Mouse (Mus musculus) heart, postnatal 0 days (tissue): ENCODE measurements around the gene H2-D1.

ENCODE experiments used
- CTCF ChIP-seq: IDR thresholded peaks from 2 replicates; pipeline ENCODE4 v1.5.1; 2016; ENCODE audit warnings: antibody characterized with exemption, control low read depth, low read depth
- EP300 ChIP-seq: IDR thresholded peaks from 2 replicates; pipeline ENCODE4 v1.6.1; 2016; ENCODE audit warnings: antibody characterized with exemption, low read depth

GRCm38 (mm10) chr17:35226561-35227046 is 35.9 kb upstream of the H2-D1 start:
- TF ChIP-seq CTCF, result 0 out of 2 replicates have a peak, but pooled peaks have one; percentile 0
- no peak for TF ChIP-seq EP300
